Mouse (Mus musculus): Measurements from ENCODE around the gene Cdh13.

Gene Cdh13

DNA sequence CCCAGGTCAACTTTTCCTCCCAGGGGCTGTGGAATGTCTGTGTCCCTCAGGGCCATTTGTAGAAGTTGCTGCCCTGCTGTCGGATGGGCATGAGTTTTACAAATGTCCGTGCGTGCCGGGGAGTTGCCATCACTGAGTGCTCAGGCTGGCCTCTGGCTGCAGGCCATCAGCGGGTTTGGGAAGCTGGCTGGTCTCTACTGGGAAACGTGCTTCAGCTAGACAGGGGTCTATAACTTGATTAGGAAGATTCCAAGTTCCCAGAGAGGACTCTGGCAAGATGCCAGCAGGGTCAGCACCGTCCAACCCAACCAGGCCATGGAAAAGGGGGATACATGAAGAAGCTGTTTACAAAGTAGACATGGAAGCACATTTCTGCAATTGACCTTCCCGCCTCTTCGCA, 163.0 kb downstream of the Cdh13 start:
- DNase-seq (ENCODE audit: low spot score), result no peak

DNA sequence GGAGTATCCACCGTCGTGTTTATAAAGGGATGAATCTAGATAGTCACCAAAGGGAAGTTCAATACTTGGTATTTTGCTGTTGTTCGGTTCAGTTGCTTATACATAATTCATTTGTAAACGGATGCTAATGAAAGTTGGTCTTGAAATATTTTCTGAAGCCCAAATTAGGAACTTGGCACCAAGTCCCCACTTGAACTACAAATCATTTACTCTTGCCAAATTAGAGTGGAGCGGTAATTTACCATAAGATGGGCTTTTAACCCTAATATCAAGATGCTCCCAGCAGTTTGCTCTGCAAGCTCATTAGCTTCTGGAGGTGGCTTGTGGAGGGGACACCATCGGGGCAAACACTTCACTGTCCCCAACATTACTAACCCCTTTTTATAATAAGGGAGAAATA, 164.5 kb downstream of the Cdh13 start:
- no peak for DNase-seq (ENCODE audit: low spot score)

DNA sequence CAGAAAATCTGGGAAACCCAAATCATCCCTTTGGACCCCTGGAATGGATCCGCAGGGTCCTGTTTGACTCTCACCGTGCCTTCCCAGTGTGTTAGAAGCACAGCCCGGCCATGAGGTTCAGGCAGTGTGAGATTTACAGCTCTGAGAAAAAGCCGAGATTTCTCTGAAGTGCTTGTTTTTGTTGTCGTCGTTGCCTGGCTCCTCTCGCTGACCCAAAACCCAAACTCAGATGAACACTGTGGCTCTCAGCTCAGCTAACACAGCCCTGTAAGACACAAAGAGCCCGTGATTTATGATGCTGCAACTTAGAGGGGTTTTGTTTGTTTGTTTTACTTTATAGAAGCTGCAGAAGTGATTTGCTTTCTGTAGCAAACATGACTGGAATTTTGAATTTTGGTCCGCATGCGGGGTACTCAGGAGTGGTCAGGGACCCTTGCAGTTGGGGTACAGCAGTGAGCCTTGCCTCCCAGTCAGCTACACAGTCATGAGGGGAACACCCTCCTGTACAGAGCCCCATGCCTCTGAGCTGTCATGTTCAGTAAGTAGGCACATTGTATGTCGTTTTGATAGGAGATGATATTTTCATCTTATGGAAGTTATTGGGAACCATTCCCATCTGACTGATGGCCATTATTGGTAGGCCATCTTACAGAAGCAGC, 169.0 kb downstream of the Cdh13 start:
- no peak for DNase-seq (ENCODE audit: low spot score)

- no peak for DNase-seq (ENCODE audit: low spot score)
Observed at GRCm38 (mm10) chr8:118455245-118455644, 171.7 kb downstream of the Cdh13 start.

GRCm38 (mm10) chr8:118465330-118465948, 181.9 kb downstream of the Cdh13 start:
- no peak for DNase-seq (ENCODE audit: low spot score)

DNA sequence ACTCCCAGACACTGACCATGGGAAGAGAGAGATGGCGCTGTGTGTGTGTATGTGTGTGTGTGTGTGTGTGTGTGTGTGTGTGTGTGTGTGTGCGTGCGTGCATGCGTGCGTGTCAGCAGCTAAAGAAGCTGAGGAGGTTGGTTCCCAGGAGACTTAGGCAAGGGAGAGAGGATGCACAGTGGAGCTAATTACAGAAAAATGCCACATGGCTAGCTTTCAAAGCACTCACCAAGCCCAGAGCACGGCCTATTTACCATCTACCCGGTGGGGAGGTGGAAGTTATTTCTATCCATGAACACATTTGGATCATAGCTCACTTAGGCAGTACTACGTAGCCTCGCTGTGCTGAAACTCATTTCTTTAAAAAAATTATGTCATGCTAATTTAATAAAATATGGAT, 194.1 kb downstream of the Cdh13 start:
- DNase-seq (ENCODE audit: low spot score), result no peak

DNA sequence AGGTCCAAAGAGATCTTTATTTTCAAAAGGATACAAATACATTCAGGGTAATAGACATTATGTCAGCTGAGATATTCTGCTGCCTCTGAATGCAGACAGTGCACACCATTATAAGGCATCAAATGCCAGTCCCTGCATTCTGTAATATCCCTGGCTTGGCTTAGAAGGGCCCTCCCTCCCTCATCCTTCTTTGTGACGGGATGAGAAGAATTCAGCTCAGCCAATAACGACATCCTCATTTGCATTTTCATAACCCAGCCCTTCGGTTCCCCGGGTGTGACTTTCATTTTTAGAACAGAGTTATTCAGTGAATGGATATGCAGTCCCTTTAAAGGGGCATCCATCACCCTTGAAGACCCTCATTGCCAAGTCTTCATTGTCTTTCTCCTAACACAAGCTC, 205.2 kb downstream of the Cdh13 start:
- no peak for DNase-seq (ENCODE audit: low spot score)

- DNase-seq (ENCODE audit: low spot score), result no peak
Observed at GRCm38 (mm10) chr8:118502509-118502908, 219.0 kb downstream of the Cdh13 start.

DNA sequence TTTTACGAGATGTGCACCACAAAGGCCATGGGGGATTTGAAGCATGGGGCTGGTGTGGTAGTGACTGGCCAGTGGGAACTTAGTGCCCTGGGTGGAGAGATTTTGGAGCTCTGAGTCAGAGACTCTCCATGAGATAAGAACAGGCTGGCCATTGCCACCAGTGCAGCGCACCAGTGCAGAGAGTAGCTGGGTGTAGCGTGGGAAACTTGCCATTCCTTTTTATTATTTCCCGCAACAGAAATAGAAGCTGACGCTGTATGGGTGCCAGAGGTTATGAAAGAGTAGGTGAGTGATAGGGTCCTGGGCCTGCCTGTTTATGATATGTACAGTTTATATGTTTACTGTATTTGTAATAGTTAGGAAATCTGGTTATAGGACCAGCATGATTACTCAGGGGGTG, 225.9 kb downstream of the Cdh13 start:
- DNase-seq (ENCODE audit: low spot score), result no peak

DNA sequence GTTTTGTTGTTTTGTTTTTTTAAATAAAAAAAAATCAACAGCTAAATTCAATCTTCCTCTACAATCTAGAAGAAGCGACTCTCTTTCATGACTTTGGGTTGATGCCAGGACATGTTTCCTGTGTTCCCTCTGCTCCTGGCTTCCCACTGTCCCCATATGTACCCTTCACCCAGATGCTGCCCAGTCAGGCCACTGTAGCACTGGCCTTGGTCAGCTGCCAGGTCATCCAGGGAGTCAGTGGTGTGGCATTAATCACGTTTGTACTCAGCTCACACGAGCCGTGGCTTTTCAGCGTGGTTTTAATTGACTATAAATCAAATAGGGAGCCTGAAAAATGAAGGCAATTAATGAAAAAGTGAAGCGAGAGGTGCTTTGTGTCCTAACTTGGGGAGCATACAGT, 229.7 kb downstream of the Cdh13 start:
- DNase-seq (ENCODE audit: low spot score), result no peak

DNA sequence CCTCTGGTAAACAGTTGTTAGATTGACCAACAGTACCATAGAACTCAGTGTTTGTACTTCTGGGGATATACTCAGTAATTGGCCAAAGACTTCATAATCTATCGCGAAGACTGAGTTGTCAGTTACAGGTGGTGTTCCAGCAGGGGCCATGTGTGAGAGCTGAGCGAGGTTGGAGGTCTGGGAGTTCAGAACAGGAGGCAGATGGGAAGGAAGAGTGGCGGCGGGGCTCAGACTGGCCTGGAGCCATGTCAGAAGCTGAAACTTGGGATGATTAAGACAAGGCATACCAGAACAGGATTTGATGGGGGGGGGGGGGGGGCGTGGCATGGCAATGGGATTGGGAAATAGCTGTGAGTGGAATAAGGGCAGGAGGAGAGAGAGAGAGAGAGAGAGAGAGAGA, 232.1 kb downstream of the Cdh13 start:
- DNase-seq (ENCODE audit: low spot score), result no peak

GRCm38 (mm10) chr8:118517071-118517470, 233.5 kb downstream of the Cdh13 start:
- DNase-seq (ENCODE audit: low spot score), result no peak

DNA sequence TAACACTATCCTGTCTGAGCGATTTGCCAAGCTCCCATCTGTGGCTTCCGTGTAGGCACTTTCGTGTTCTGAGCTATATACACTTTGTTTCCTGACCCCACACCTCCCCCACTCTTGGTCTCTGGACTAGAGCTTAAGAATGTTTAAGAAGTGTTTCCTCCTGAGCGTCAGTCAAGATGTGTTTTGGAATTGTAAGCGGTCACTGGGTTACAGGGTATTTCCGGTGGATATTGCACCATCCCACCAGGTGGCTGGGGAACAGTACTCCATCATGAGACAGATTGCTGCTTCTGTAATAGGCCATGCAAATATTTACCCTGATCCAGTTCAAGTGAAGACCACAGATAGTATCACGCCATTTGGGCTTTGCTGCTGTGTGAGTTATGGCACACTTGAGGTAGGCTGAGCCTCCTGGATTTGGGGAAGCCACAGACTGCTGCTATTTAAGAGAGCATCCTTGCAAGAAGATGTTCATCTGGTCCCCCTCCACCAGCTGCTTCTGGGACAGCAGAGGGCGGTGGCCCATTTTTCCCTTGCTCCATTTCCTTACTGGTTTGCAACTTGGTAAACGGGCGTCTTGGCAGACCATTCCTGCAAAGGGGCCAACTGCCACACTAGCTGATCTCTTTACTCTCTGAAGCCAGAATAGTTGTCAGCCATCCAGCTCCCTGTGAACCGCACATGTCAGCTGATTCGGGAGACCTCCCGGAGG, 234.7 kb downstream of the Cdh13 start:
- DNase-seq (ENCODE audit: low spot score), result no peak

DNA sequence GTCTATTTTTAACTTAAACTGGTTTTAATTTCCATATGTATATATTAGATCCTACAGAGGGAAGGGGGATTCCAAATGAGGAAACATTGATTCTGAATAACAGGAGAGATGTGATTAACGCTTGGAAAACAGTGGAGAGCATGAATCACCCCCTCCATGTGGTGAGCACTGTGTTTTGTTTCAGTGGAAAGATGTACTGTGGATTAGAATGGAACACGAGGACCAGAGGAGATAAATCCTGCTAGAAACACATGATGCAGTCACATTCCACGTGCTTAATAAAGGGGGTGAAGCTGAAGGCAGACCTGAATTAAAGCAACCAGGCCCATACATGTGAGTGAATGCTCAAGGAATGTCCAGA, 235.2 kb downstream of the Cdh13 start:
- no peak for DNase-seq (ENCODE audit: low spot score)

DNA sequence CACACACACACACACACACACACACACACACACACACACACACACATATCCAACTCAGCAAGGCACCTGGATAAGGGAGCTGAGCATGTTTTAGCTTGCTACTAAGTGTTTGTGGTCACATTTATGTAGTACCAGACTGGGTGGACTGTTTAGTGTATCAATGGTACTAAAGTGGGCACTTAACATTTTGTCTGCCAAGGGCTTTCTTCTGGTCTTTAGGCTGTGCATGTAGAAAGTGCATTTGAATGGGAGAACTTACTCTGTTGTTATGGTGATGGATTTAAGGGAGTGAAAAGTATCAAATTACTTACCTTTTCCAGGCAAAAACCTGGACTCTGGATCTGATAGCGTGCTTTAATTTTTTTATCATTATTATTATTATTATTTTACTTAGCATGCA, 240.4 kb downstream of the Cdh13 start:
- no peak for DNase-seq (ENCODE audit: low spot score)

DNA sequence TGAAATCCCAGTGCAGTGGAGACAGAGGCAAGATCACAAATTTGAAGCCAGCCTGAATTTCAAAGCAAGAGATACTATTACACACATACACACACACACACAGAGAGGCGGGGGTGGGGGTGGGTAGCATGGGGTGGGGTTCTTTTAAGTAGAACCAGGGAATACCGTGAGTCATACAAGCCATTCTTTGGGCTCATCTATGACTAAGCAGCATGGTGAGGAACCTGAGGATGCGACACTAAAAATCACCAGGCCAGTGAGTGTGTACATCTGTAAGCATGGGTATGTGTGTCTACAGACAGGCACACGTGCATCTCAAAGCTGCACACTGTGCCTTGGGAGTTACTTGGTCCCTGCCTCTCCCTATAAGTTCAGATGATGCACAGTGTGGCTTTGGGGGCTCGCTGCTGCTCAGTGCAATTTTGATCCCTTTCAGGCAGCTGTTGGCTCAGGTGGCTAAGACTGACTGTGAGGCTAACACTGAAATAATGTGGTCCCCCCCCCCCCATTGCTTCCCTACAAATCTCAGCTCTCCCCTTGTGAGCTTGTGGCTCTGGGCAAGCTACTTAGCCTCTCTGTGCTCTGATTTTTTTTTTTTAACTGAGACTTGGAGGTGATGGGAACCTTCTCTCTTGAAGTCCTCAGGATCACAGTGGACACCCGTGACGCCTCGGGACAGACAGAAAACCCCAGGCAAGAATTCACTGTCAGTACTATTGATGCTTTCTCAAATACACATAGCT, 255.5 kb downstream of the Cdh13 start:
- no peak for DNase-seq (ENCODE audit: low spot score)

GRCm38 (mm10) chr8:118539559-118539819, 256.0 kb downstream of the Cdh13 start:
- DNase-seq (ENCODE audit: low spot score), result no peak

- DNase-seq (ENCODE audit: low spot score), result no peak
Observed at GRCm38 (mm10) chr8:118539941-118540340, 256.4 kb downstream of the Cdh13 start.

GRCm38 (mm10) chr8:118552397-118552796, 268.9 kb downstream of the Cdh13 start:
- DNase-seq (ENCODE audit: low spot score), result no peak

DNA sequence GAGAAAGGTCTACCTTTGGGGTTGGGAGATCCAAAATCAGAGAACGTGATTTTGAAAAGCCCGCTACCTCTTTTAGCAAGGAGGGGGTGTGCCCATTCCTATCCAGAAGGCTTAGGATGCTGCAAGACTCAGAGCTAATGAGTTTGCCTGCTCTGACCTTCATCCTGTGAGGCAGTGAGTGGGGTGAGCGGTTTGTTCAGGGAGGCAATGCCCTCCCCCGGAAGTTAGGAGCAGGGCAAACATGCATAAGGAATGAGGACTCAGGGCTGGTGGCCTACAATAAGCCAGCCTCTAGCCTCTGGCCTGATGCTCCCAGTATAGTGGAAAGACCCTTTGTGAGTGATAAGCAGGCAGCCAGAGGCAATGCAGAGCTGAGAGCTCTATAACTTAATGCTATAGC, 269.3 kb downstream of the Cdh13 start:
- no peak for DNase-seq (ENCODE audit: low spot score)

DNA sequence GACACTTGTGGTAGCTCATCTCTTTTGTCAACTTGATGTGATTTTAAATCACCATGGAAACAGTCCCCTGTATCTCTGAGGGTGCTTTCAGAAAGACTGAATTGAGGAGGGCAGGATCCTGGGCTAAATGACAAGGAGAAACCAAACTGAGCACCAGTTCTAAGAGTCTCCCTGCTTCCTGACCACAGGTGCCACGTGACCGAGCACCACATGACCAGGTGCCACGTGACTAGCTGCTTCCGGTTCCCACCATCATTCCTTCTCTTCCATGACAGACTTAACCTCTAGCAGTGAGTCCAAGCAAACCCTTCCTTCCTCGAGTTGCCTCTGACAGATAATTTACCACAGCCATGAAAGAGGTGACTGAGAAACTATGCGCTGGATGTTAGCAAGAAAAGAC, 280.5 kb downstream of the Cdh13 start:
- no peak for DNase-seq (ENCODE audit: low spot score)

- no peak for DNase-seq (ENCODE audit: low spot score)
Observed at GRCm38 (mm10) chr8:118565186-118565585, 281.7 kb downstream of the Cdh13 start.

All from urinary bladder, postnatal 10 days (tissue).